In the genomic region with DNA sequence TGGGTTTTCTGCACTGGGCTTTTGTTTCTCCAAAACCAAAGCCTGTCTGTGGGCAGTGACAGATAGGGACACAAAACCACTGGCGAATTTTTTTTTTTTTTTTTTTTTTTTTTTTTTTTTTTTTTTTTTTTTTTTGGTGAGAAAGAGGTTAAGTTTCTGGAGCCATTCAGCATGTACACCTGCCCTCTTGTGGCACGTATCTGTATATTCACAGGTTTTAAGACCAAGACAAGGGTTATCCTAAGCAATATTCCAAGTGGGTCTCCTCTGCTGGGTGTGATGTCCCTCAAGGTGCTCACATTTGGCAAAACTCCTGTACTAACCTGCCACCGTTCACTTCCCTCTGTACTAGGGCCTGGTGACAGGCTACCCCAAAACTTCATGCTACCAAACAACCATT, we compare ENCODE assay signal across 10 mouse cellular contexts. TPM values are rescaled to one million over a fixed set of nuclear protein-coding genes. Genes with fewer than 3 reads are reported as not detected.
A peak's percentile ranks its signal among the peaks of the same experiment; 100 is the strongest.
DNase-seq lines count a peak whose midpoint lies in the region; ATAC-seq and TF ChIP-seq lines count a peak whose summit lies in the region.
"Had no signal": no experiment of that assay in that cellular context is flagged by ENCODE, and none has a peak within 500 bp of the region (broad histone marks: within the 10 kb centered on the region; RNA-seq: fewer than 3 reads in every experiment).

No protein-coding gene starts in this region.

- no peaks in the 10 kb centered on the region for H3K9me3 ChIP-seq in kidney, postnatal 0 days (replicated peaks; ENCODE audit: low read length)
- H3K9me3 ChIP-seq in kidney, embryonic 16.5 days (ENCODE audit: low read length): no peaks in the 10 kb centered on the region
- H3K9me3 ChIP-seq in CH12.LX (replicated peaks; ENCODE audit: low read length): no peaks in the 10 kb centered on the region
- H3K9me3 ChIP-seq: neural tube, embryonic 15.5 days had no signal

- H3K9ac ChIP-seq in kidney, postnatal 0 days (ENCODE audit: low read depth, low read length): no peak overlapping the region
- H3K9ac ChIP-seq in kidney, embryonic 16.5 days (replicated peaks; ENCODE audit: low read length): no peak overlapping the region
- H3K9ac ChIP-seq in CH12.LX (ENCODE audit: insufficient read depth, low read depth): no peak overlapping the region
- H3K9ac ChIP-seq: neural tube, embryonic 15.5 days had no signal

- H3K36me3 ChIP-seq in kidney, postnatal 0 days (ENCODE audit: insufficient read depth, low read length): no peaks in the 10 kb centered on the region
- H3K36me3 ChIP-seq in kidney, embryonic 16.5 days (ENCODE audit: insufficient read depth, low read length): no peaks in the 10 kb centered on the region
- H3K36me3 ChIP-seq in CH12.LX (replicated peaks in 1 of 2; ENCODE audit: control insufficient read depth in 1 of 2, insufficient read depth in 1 of 2, low read length in 1 of 2): no peaks in the 10 kb centered on the region
- H3K36me3 ChIP-seq: neural tube, embryonic 15.5 days had no signal

- peak; percentile 46 for TF ChIP-seq RAD21 in CH12.LX (IDR thresholded peaks at IDR 0.05; ENCODE audit: low read depth, low read length)

- in situ Hi-C loops in CH12.LX (cut with MboI; ENCODE audit: low pct_ligation_motif_present, low pct_unique_long_range_greater_than_20kb, low sequenced_read_pairs): no loop called here

- TF ChIP-seq POLR2A in CH12.LX (IDR thresholded peaks at IDR 0.05; ENCODE audit: low read depth, low read length): no peak

- 34% methylated on average over 3 of the region's 3 CpGs for WGBS in kidney, postnatal 0 days
- WGBS in kidney, embryonic 16.5 days: 34% methylated on average over 3 of the region's 3 CpGs

- no peaks in the 10 kb centered on the region for H3K27me3 ChIP-seq in kidney, postnatal 0 days (ENCODE audit: insufficient read depth, low read length)
- no peaks in the 10 kb centered on the region for H3K27me3 ChIP-seq in kidney, embryonic 16.5 days (ENCODE audit: insufficient read depth, low read length)
- peaks cover 84% of the 10 kb centered on the region for H3K27me3 ChIP-seq in CH12.LX (replicated peaks)
- H3K27me3 ChIP-seq: neural tube, embryonic 15.5 days had no signal

- TF ChIP-seq CTCF in kidney, postnatal 0 days (IDR thresholded peaks at IDR 0.05; ENCODE audit: low read depth): peak; percentile 69
- TF ChIP-seq CTCF in CH12.LX (conservative IDR thresholded peaks at IDR 0.05 in 1 of 2, IDR thresholded peaks at IDR 0.05 in 1 of 2; ENCODE audit: low read depth in 2 of 2, low read length in 2 of 2): peak in 1 of 2 experiments; percentile 52; a peak in 2 of 4 replicates

- H3K4me1 ChIP-seq in kidney, postnatal 0 days (replicated peaks; ENCODE audit: insufficient read depth, low read length): peaks cover 24% of the 10 kb centered on the region; the same call in 1 of the 2 replicates
- H3K4me1 ChIP-seq in kidney, embryonic 16.5 days (ENCODE audit: insufficient read depth, low read length): peaks cover 37% of the 10 kb centered on the region
- H3K4me1 ChIP-seq in CH12.LX (ENCODE audit: control insufficient read depth in 1 of 2, insufficient read depth in 2 of 2): no peaks in the 10 kb centered on the region; a peak in 1 of 4 replicates

- H3K4me3 ChIP-seq in kidney, postnatal 0 days (replicated peaks; ENCODE audit: low read depth, low read length): no peak overlapping the region
- no peak overlapping the region for H3K4me3 ChIP-seq in kidney, embryonic 16.5 days (ENCODE audit: low read length)
- no peak overlapping the region for H3K4me3 ChIP-seq in CH12.LX (replicated peaks in 1 of 3; ENCODE audit: low read depth in 2 of 3, low read length in 2 of 3, poor library complexity in 1 of 3)
- H3K4me3 ChIP-seq: neural tube, embryonic 15.5 days had no signal

- no peak for ATAC-seq in kidney, postnatal 0 days (replicated peaks; ENCODE audit: low FRiP score, low read depth)
- ATAC-seq in kidney, embryonic 16.5 days (ENCODE audit: low FRiP score, low TSS enrichment): no peak

- dilution Hi-C loops in CH12.LX (cut with MboI; ENCODE audit: extremely low pct_ligation_motif_present, extremely low pct_unique_long_range_greater_than_20kb, low sequenced_read_pairs): no loop called here

- no peak overlapping the region for H3K27ac ChIP-seq in kidney, postnatal 0 days
- H3K27ac ChIP-seq in kidney, embryonic 16.5 days (ENCODE audit: low read length): no peak overlapping the region
- no peak overlapping the region for H3K27ac ChIP-seq in CH12.LX (ENCODE audit: insufficient read depth, low read depth)
- H3K27ac ChIP-seq: neural tube, embryonic 15.5 days had no signal

- peak; percentile 76 for DNase-seq in kidney, postnatal 0 days (ENCODE audit: low spot score)
- DNase-seq in CH12.LX (ENCODE audit: extremely low read depth): peak; percentile 23
- DNase-seq in MN1 (ENCODE audit: low spot score): peak; percentile 56
- peak; percentile 32 to 55 for DNase-seq in cerebellum, postnatal 25 days
- no peak for DNase-seq in urinary bladder, adult 2 months (ENCODE audit: low spot score)
- no peak for DNase-seq in heart, postnatal 14 days
- DNase-seq in ovary, postnatal 14 days (ENCODE audit: low spot score): no peak

- no peak overlapping the region for H3K4me2 ChIP-seq in kidney, postnatal 0 days (ENCODE audit: low read length)
- no peak overlapping the region for H3K4me2 ChIP-seq in kidney, embryonic 16.5 days (replicated peaks; ENCODE audit: low read depth, low read length)
- no peak overlapping the region for H3K4me2 ChIP-seq in CH12.LX (ENCODE audit: insufficient read depth, low read depth, poor library complexity, severe bottlenecking)
- H3K4me2 ChIP-seq: neural tube, embryonic 15.5 days had no signal

- intact Hi-C loops in heart, postnatal 14 days (cut with DNase I): loop anchor here (10.0 kb wide), 1 partner anchor 167 kb away; no protein-coding TSS in a partner anchor

- H3K79me2 ChIP-seq in CH12.LX (replicated peaks; ENCODE audit: control insufficient read depth, extremely low read depth, insufficient read depth, poor library complexity, severe bottlenecking): no peaks in the 10 kb centered on the region

- no peak for TF ChIP-seq EP300 in CH12.LX (IDR thresholded peaks at IDR 0.05; ENCODE audit: low read length)

TF ChIP-seq in CH12.LX, 34 proteins besides CTCF, POLR2A, EP300 and RAD21:
- no peak for TF ChIP-seq NRF1 (IDR thresholded peaks at IDR 0.05; ENCODE audit: low read depth, low read length)
- TF ChIP-seq RCOR1 (conservative IDR thresholded peaks at IDR 0.05; ENCODE audit: low read depth, low read length): no peak
- peak; percentile 97 for TF ChIP-seq ZNF384 (IDR thresholded peaks at IDR 0.05; ENCODE audit: low read depth, low read length)
- no peak for TF ChIP-seq BHLHE40 (IDR thresholded peaks at IDR 0.05; ENCODE audit: low read depth, low read length)
- TF ChIP-seq SMC3 (IDR thresholded peaks at IDR 0.05; ENCODE audit: low read depth, low read length): peak; percentile 31
- no peak for TF ChIP-seq E2F4 (IDR thresholded peaks at IDR 0.05; ENCODE audit: insufficient replicate concordance, low read depth, low read length)
TF ChIP-seq in CH12.LX: peak in this region for 2.

RNA-seq across cellular contexts. Expression of a gene that starts 30.0 kb away (rescaled TPM):
- polyA plus RNA-seq in kidney, postnatal 0 days (2015; fragmentation: Nextera tagmentation; extraction: Ambion mirVana): 0.32 TPM in 1 of 2 replicates, not detected in the other
- not detected in 2 replicates for polyA plus RNA-seq in kidney, embryonic 16.5 days (2015; fragmentation: Nextera tagmentation; extraction: Ambion mirVana)
- total RNA-seq in CH12.LX (2012; rRNA removed): not detected in 2 replicates
- total RNA-seq in CH12.LX (2014; rRNA removed): not detected in 2 replicates
- not detected in 2 replicates for polyA plus RNA-seq in CH12.LX (2012; ENCODE audit: insufficient read length, low read depth)
- not detected in 2 replicates for polyA plus RNA-seq in urinary bladder, adult 2 months (2012; rRNA removed)
- not detected for total RNA-seq in heart, postnatal 14 days (2021)
- total RNA-seq: heart, postnatal 25 days had no signal
- polyA plus RNA-seq: neural tube, embryonic 15.5 days had no signal

Comparison
In these comparisons a context has a peak if more than half of its experiments do, and no peak if none do; other contexts are left out.
1. DNase-seq: peak in kidney, postnatal 0 days (single experiment), CH12.LX (single experiment), MN1 (single experiment) and cerebellum, postnatal 25 days (2 of 2); none in urinary bladder, adult 2 months (single experiment), heart, postnatal 14 days (0 of 2) and ovary, postnatal 14 days (single experiment).